Mouse (Mus musculus) hematopoietic stem cell, adult 5-6 weeks (primary cell): Measurements from ENCODE around the gene G3bp2. TPM values are rescaled to one million over a fixed set of nuclear protein-coding genes. Genes with fewer than 3 reads are reported as not detected.

Experiments
- ATAC-seq, 2 experiments: fragments of 125-278 bp in 1 of 2; replicated peaks in 1 of 2; 2 replicates each; pipeline ENCODE4 v1.8.0; 2016 to 2017; ENCODE audit warnings: inconsistent platforms in 2 of 2, mild to moderate bottlenecking in 2 of 2, moderate number of reproducible peaks in 2 of 2, low read depth in 1 of 2, moderate TSS enrichment in 1 of 2; ENCODE audit not compliant: low FRiP score in 2 of 2, poor library complexity in 2 of 2, severe bottlenecking in 2 of 2, insufficient read depth in 1 of 2, low TSS enrichment in 1 of 2
- total RNA-seq: library from RNA; stranded (forward); fragments of 172-1452, 232-1000 nt; gene quantifications from 2 replicates; pipeline ENCODE4 v1.2.3, GENCODE M21; 2017

Gene G3bp2
- total RNA-seq, 1 experiment from 2014 or later: 135 TPM

- ATAC-seq: no peak
Measured at GRCm38 (mm10) chr5:92076273-92076672, 7.2 kb downstream of the G3bp2 start.

- no peak for ATAC-seq
Measured at GRCm38 (mm10) chr5:92074061-92074460, 9.5 kb downstream of the G3bp2 start.

GRCm38 (mm10) chr5:92063192-92063591, 20.3 kb downstream of the G3bp2 start:
- no peak for ATAC-seq

- ATAC-seq: no peak
Measured at GRCm38 (mm10) chr5:92052866-92053265, 30.7 kb downstream of the G3bp2 start.

GRCm38 (mm10) chr5:92050419-92050818, 33.1 kb downstream of the G3bp2 start:
- no peak for ATAC-seq

- no peak for ATAC-seq
Measured at GRCm38 (mm10) chr5:92043783-92044182, 39.7 kb downstream of the G3bp2 start, which contains the start of gene Cdkl2. Cdkl2 (minus strand) TSS chr5:92043883.

- ATAC-seq: peak; percentile 98 to 99
Measured at GRCm38 (mm10) chr5:92042377-92043348, 40.9 kb downstream of the G3bp2 start.

- ATAC-seq: no peak
Measured at GRCm38 (mm10) chr5:92019960-92020359, 63.6 kb downstream of the G3bp2 start.

GRCm38 (mm10) chr5:92011756-92012155, 71.8 kb downstream of the G3bp2 start:
- ATAC-seq: no peak

GRCm38 (mm10) chr5:92009827-92010226, 73.7 kb downstream of the G3bp2 start:
- ATAC-seq: no peak

GRCm38 (mm10) chr5:92003011-92003410, 80.5 kb downstream of the G3bp2 start:
- peak; percentile 62 to 65 for ATAC-seq

Other genes starting within 250 kb of the G3bp2 start
- 48.3 and 56.4 TPM in 2 replicates for gene Rchy1, start 120.7 kb downstream of the G3bp2 start, total RNA-seq
- not detected in 2 replicates for gene Odaph, start 96.2 kb downstream of the G3bp2 start, total RNA-seq
- 0.81 TPM in 1 of 2 replicates, not detected in the other for gene Cdkl2, start 39.8 kb downstream of the G3bp2 start, total RNA-seq
- 9.9 and 21.3 TPM in 2 replicates for gene Uso1, start 54.2 kb upstream of the G3bp2 start, total RNA-seq
- not detected in 2 replicates for gene U90926, start 131.7 kb upstream of the G3bp2 start, total RNA-seq
- not detected in 2 replicates for gene Ppef2, start 172.6 kb upstream of the G3bp2 start, total RNA-seq
- 5.8 and 14.8 TPM in 2 replicates for gene Naaa, start 194.5 kb upstream of the G3bp2 start, total RNA-seq
- 60.2 and 62.2 TPM in 2 replicates for gene Sdad1, start 226.8 kb upstream of the G3bp2 start, total RNA-seq
- 0.65 and 0.69 TPM in 2 replicates for gene Cxcl9, start 244.4 kb upstream of the G3bp2 start, total RNA-seq
- not detected in 2 replicates for gene Art3, start 248.1 kb upstream of the G3bp2 start, total RNA-seq